Mouse (Mus musculus) small intestine, adult 2 months (tissue): ENCODE measurements around the gene Msi2. TPM values are rescaled to one million over a fixed set of nuclear protein-coding genes. Genes with fewer than 3 reads are reported as not detected.

Experiments
- H3K27ac ChIP-seq: fragments of 200-500 bp; 2 replicates; pipeline ENCODE4 v1.5.1; 2012; ENCODE audit warnings: low read depth, low read length, control low read depth, inconsistent platforms; ENCODE audit not compliant: insufficient read depth
- H3K27me3 ChIP-seq: fragments of 200-500 bp; 2 replicates; pipeline ENCODE4 v1.6.1; 2012; ENCODE audit warnings: mild to moderate bottlenecking, moderate library complexity, low read length, inconsistent platforms; ENCODE audit not compliant: control insufficient read depth, insufficient read depth
- H3K36me3 ChIP-seq: fragments of 200-500 bp; 2 replicates; pipeline ENCODE4 v1.6.1; 2012; ENCODE audit warnings: mild to moderate bottlenecking, low read length, control low read depth, inconsistent platforms; ENCODE audit not compliant: control insufficient read depth, insufficient read depth
- H3K4me1 ChIP-seq: fragments of 200-500 bp; 2 replicates; pipeline ENCODE4 v1.6.1; 2012; ENCODE audit warnings: low read length, inconsistent platforms, mixed read lengths; ENCODE audit not compliant: control insufficient read depth, insufficient read depth, insufficient read length
- H3K4me3 ChIP-seq: fragments of 200-500 bp; 2 replicates; pipeline ENCODE4 v1.5.1; 2012; ENCODE audit warnings: low read depth, mild to moderate bottlenecking, control low read depth, inconsistent platforms, low read length, moderate library complexity
- CTCF ChIP-seq: fragments of 200-500 bp; IDR thresholded peaks from 2 replicates; pipeline ENCODE4 v1.5.1; 2012; ENCODE audit warnings: low read depth, mild to moderate bottlenecking, control low read depth, inconsistent platforms, low read length, moderate library complexity, mixed read lengths; ENCODE audit not compliant: insufficient replicate concordance, insufficient read length; ENCODE audit errors: extremely low read depth
- POLR2A ChIP-seq: fragments of 200-500 bp; IDR thresholded peaks from 2 replicates; pipeline ENCODE4 v1.6.1; 2012; ENCODE audit warnings: low read depth, mild to moderate bottlenecking, control low read depth, inconsistent platforms, low read length, moderate library complexity
- WGBS: fragments of 180-500 bp; shearing (Covaris S2); methylation state at CpG from one replicate; pipeline ENCODE4 v1.1.7; 2018; 5-methylcytosine and 5-hydroxymethylcytosine counted together
- polyA plus RNA-seq: library from polyadenylated mRNA; depleted of rRNA; stranded (reverse); fragments of >200 nt; gene quantifications from 2 replicates; pipeline ENCODE4 v1.2.3, GENCODE M21; 2012

Msi2 gene
- polyA plus RNA-seq, 1 experiment, result 8.8 TPM

- no peaks in the 10 kb centered on the region; the same call in 1 of the 2 replicates for H3K4me1 ChIP-seq
- H3K36me3 ChIP-seq, result no peaks in the 10 kb centered on the region
- no peaks in the 10 kb centered on the region for H3K27me3 ChIP-seq
- H3K4me3 ChIP-seq, result no peak overlapping the region
- 61% methylated on average over 5 of the region's 5 CpGs for WGBS
- TF ChIP-seq CTCF (no peak), POLR2A (no peak)
- H3K27ac ChIP-seq, result no peak overlapping the region
Measured at GRCm38 (mm10) chr11:88496460-88496859, 221.9 kb downstream of the Msi2 start.

- WGBS, result 86% methylated on average over 5 of the region's 5 CpGs
- H3K4me3 ChIP-seq, result no peak overlapping the region
Measured at GRCm38 (mm10) chr11:88495759-88496158, 222.6 kb downstream of the Msi2 start.

GRCm38 (mm10) chr11:88495018-88495417 is 223.3 kb downstream of the Msi2 start:
- Histone ChIP-seq H3K36me3 (no peaks in the 10 kb centered on the region), H3K4me1 (no peaks in the 10 kb centered on the region; the same call in 1 of the 2 replicates), H3K27ac (no peak overlapping the region), H3K27me3 (no peaks in the 10 kb centered on the region), H3K4me3 (no peak overlapping the region)
- no peak for TF ChIP-seq POLR2A
- TF ChIP-seq CTCF, result no peak
- WGBS, result 77% methylated on average over 3 of the region's 3 CpGs

More at GRCm38 (mm10) chr11:88495759-88496158, 222.6 kb downstream of the Msi2 start:
- no peaks in the 10 kb centered on the region for H3K27me3 ChIP-seq
- no peaks in the 10 kb centered on the region; the same call in 1 of the 2 replicates for H3K4me1 ChIP-seq
- no peaks in the 10 kb centered on the region for H3K36me3 ChIP-seq
- H3K27ac ChIP-seq, result no peak overlapping the region
- TF ChIP-seq POLR2A (no peak), CTCF (no peak)

- H3K27ac ChIP-seq, result no peak overlapping the region
- H3K36me3 ChIP-seq, result no peaks in the 10 kb centered on the region
- WGBS, result 89% methylated on average over 18 of the region's 18 CpGs
- no peaks in the 10 kb centered on the region for H3K27me3 ChIP-seq
- H3K4me1 ChIP-seq, result no peaks in the 10 kb centered on the region; the same call in 1 of the 2 replicates
- no peak overlapping the region for H3K4me3 ChIP-seq
- TF ChIP-seq POLR2A, result no peak
- TF ChIP-seq CTCF, result no peak
Measured at GRCm38 (mm10) chr11:88493795-88494559, 224.3 kb downstream of the Msi2 start.

GRCm38 (mm10) chr11:88492585-88492984 is 225.7 kb downstream of the Msi2 start:
- no peaks in the 10 kb centered on the region for H3K27me3 ChIP-seq
- no peak overlapping the region for H3K4me3 ChIP-seq
- WGBS, result 85% methylated on average over 2 of the region's 2 CpGs
- TF ChIP-seq CTCF (no peak), POLR2A (no peak)
- no peaks in the 10 kb centered on the region for H3K4me1 ChIP-seq
- no peaks in the 10 kb centered on the region for H3K36me3 ChIP-seq
- H3K27ac ChIP-seq, result no peak overlapping the region

GRCm38 (mm10) chr11:88489985-88490384 is 228.3 kb downstream of the Msi2 start:
- TF ChIP-seq CTCF (no peak), POLR2A (no peak)
- WGBS, result 71% methylated on average over 4 of the region's 4 CpGs
- Histone ChIP-seq H3K27me3 (no peaks in the 10 kb centered on the region), H3K27ac (no peak overlapping the region), H3K36me3 (no peaks in the 10 kb centered on the region), H3K4me1 (no peaks in the 10 kb centered on the region), H3K4me3 (no peak overlapping the region)

- H3K4me3 ChIP-seq, result no peak overlapping the region
- 86% methylated on average over 17 of the region's 17 CpGs for WGBS
- no peaks in the 10 kb centered on the region for H3K36me3 ChIP-seq
- H3K27me3 ChIP-seq, result no peaks in the 10 kb centered on the region
- H3K4me1 ChIP-seq, result no peaks in the 10 kb centered on the region; the same call in 1 of the 2 replicates
- TF ChIP-seq CTCF (no peak), POLR2A (no peak)
- no peak overlapping the region for H3K27ac ChIP-seq
Measured at GRCm38 (mm10) chr11:88488941-88489724, 229.2 kb downstream of the Msi2 start.
